Mouse (Mus musculus) cerebral cortex, adult 2 months (tissue): ENCODE data around the gene Hipk1.

ENCODE experiments used
- WGBS: fragments of 180-500 bp; shearing (Covaris S2); methylation state at CpG from one replicate; pipeline ENCODE4 v1.1.7; 2018; 5-methylcytosine and 5-hydroxymethylcytosine counted together

Hipk1 gene

GRCm38 (mm10) chr3:103745001-103745770, 46.2 kb downstream of the Hipk1 start:
- 82% methylated on average over 14 of the region's 14 CpGs for WGBS

DNA sequence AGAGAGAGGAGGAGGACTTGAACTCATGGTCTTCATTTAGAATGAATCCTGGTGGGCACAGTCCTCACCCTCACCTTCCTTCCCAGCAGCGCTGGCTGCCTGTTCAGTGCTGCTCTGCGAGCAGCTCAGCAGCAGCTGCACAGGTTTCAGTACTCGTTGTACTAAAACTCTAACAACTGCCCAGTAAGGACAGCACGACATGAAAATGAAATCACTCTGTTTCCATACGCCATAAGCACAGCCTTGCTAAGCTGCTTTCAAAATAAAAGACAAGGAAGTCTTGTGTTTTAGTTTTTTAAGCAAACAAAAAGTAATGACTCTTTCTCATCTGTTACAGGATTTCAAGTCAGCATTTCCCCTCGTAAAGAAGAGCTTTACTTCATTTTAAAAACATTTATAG, 48.2 kb downstream of the Hipk1 start:
- 69% methylated on average over 6 of the region's 6 CpGs for WGBS

DNA sequence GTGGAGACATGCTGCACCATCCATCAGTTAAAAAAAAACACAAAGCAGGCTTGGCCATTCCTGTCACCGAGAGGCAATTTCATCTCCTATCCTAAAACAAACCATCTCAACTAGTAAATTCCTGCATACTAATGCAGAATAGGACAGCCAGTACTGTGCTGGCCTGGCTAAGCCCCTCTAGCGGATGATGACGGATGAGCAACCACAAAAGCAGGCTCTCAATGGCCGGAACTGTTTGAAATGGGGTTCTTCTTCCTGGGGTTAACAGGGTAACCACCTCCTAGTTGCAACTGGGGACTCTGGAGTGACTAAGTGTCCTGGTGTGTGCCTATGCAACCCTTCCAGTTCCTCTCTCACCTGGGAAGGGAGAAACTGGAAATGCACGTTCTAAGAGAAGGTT, 51.0 kb downstream of the Hipk1 start:
- 72% methylated on average over 5 of the region's 5 CpGs for WGBS

DNA sequence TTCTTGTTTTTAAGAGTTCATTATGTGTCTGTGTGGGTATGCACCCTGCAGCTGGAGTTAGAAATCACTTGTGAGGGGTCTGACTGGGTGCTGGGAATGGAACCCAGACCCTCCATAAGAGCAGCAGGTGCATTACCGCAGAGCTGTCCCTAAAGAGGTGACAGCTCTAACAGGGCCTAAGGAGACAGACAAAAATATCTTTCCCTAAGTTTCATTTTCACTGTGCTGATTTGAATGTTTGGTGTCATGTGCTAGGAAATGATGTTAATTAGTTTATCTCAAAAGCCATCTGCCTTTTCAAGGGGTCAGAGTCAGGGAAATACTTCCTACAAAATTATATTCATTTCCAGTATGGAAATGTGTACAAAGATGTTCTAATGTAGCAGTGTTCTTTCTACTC, 52.0 kb downstream of the Hipk1 start, which contains the start of gene Gm10964:
Gm10964 (plus strand) TSS at position 38 of the 400 bp plus-strand sequence.
- 85% methylated on average over 1 of the region's 1 CpGs for WGBS

DNA sequence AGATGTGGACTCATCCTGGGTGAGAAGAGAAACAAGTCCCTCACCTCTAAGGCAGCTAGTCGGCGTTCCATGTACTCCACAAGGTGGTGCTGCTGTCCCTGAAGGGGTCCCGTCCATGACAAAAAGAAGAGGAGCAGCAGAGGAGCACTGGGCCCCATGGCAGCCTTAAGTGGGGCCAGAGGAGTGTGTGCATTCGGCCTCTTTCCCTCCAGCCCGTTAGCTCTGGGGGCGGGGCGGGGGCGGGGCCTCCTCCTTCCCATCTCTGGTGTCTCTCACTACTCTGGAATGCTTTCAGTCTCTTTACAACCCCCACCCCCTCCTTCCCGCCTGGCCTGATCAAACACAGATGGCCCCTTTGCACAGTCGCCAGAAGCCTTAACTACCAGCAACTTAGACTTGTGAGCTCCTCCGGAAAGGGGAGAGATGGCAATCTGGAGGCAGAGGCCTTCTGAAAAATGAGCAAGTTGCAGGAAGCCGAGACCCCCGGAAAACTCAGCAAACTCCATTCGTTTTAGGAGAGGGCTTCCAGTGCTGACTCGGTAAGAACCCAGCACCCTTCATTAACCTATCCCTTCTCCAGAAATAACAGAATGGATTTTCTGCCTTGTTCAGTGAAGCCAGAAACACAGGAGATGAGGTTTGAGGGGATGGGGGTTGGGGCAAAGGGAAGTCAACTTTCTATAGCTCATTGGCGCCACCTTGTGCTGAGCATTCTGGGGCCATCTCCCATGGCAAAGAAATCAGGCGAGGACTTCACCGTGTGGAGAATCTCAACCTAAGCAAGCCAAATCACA, 53.4 kb downstream of the Hipk1 start, which contains the start of gene Olfml3:
Olfml3 (minus strand) TSS at position 224 of the 794 bp plus-strand sequence.
- 0% methylated on average over 18 of the region's 18 CpGs for WGBS

DNA sequence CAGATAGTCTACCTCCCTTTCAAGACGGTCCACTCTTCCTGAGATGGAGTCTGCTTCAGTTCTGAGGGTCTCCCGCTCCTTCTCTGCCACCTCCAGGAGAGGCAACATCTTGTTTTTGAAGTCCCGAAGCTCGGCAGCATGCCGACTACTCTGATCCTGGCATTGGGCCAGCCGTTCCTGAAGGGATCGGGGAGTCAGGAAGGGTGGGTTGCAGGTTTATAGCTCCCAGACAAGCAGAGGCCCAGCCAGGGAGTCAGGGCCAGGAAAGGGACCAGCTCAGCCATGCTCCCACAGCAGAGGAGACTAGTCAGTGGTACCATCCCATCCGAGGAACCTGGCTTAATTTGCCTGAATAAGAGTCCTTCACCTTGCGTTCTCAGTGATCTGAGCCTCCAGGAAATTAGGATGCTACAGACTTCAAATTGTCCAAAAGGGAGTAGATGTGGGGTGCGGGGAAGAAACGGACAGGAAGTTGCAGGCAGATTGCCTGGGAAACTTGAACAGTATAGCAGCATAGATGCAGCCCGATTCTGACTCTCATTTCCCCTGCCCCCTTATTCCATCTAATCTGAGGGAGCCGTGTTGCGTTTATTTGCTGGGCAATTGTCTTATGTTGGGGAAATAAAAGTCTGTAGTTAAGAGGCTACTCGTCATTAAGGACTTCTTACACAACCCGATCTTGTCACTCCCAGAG, 54.2 kb downstream of the Hipk1 start:
- 47% methylated on average over 16 of the region's 16 CpGs for WGBS

DNA sequence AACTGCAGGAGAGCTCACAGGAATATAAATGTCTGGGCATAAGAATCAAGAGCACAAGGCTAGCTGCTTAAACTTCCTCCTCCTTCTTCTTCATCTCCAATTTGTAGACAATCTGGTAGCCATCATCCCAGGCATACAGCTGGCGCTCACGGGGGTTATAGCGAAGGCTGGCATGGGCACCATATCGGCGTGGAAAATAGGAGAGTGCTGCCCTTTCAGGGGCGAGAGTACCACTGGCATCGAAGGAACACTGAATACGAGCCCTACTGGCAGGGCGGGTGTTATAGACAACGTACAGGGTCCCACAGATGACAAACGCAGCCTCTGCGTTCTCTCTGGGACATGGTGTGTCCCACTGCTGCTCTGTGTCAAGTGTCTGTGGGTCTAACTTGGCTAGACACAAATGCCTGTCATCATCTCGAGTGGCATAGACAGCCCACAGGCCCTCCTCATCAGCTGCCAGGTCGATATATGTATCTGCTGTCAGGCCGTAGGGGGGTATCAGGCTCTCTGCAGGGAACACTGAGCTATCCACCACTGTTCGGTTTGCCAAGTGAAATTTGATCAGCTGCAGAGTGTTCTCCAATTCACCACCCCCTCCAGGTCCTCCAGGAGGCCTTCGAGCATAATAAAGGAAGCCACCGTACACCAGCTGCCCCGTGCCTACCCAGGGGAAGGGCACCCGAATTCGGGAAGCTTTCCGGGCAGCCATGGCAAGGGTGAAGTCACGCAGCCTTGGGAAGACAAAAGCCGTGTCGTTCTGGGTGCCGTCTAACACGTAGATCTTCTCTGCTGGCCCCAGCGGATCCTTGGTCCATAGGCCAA, 55.4 kb downstream of the Hipk1 start:
- 88% methylated on average over 28 of the region's 28 CpGs for WGBS

DNA sequence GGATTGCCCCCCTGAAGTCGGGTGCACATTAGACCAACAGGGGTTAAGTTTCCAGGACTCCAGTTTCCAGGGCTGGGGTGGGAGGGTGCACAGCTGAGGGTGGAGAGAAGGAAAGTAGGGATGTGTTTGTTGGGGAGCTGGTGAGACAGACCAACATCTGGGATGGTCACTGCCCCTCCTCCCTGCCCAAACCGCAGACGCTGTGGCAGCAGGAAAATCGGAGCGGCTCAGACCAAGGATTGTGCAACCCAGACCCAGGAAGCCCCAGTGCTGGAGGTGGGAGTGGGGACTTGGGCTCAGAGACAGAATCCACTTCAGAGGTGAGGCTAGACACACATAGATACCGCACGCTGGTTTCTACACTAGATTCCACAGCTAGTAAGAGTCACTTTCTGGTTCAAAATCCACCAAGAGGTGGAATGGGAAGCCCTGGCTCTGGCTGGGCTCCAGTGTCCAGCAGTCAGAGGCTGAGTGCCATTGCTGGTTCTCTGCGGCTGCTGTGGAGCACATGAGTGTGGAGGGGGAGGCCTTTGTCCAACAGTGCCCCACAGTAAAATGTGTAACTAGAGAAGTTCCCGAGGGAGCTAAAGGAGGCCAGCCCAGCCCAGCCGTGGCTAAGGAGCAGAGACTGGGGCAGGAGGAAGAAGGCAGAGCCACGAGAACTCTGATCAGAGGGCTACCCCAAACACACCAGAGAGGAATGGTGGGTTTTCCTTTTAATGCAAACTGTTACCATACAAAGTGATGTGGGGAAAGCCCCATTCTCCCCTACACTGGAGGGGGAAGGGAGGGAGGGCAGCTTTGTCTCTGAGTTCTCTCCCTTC, 56.5 kb downstream of the Hipk1 start:
- WGBS, result 48% methylated on average over 11 of the region's 11 CpGs

DNA sequence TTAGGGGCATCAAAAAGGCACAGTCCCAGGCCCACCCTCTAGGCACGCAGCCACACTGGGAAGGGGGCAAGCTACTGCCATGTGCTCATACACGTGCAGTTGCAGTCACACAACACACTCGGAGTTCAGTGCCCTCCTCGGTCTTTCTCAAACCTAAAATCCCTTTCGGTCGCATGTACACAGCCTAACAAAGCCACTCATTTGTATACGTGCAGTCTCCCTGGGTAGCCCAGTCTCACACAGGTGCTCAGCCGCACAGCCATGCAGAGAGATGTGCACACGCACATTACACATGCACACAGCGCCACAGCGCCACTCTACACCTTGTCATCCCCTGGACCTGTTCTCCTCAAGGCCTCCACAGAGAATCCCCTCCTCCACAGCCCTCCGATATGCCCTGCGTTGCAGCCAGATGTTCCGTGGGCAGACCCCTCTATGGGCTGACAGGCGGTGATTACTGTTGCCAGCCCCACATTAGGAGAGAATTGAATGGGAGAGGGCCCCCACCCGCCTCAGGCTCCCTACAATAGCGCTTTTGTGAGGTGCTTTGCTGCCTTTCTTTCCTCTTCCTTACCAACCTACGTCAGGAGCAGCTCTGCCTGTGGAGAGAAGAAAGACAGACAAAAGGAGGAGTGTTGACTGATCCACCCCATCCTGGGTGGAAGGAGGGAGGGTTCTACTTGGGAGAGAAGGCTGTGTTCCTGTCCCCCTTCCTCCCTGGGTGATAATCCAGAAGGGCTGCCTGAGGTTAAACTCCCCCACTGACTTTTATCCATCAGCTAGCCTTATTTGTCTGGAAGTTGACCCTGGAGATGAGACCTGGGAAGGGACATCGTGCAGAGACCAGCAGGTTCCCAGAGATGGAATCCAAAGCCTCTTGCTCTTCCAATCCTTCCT, 57.3 kb downstream of the Hipk1 start:
- 22% methylated on average over 19 of the region's 19 CpGs for WGBS

DNA sequence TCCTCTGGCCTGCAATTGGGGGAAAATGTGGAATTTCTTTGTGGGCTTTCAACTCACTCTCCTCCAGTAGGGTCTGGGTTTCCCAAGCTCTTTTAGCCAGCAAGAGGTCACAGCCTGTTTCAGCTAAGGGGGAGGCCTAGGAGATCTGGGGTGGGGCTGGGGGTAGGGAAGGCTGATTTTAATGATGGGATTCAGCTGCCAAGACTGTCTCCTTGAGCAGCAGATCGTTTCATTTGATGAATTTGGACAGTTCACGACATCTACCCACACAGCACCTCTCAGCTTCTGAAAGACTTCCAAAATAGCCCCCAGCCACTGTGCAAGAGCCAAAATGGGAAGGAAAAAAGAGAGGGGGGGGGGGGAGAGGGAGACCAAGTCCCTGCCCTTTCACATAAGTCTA, 58.2 kb downstream of the Hipk1 start:
- 40% methylated on average over 2 of the region's 2 CpGs for WGBS

DNA sequence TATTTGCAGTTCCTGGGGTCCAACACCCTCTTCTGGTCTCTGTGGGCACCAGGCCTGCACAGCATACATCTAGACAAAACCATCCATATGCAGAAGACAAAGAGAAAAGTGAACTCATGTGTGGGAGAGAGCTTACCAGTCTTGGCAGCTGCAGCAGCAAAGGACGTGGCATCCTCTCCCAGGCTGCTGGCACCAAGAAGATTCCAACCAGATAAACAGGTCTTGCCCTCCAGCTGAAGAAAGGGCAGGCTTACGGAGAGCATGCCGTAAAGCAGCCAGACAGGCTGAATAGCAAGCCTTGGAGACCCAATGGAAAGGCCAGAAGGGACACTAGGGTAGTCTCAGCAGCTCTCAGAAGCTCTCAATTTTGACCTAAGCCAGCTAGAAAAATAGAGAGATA, 59.2 kb downstream of the Hipk1 start:
- 85% methylated on average over 3 of the region's 3 CpGs for WGBS

DNA sequence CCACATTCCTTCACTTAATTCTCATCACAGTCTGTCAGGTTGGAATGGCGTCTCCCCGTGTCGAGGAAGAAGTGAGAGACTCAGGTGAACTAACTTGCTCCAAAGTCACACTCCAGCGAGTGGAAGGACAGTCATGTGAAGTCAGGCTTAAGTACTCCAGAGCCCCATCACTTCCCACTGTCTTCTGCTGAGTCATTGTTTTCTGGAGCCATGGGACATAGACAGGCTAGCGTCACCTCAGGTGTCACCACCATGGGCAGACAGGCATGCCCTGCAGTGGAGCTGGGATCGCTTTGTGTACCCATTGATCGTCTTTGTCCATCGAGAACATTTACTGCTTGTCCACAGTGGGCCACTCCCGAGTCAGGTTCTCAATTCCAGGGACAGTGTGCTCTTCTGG, 61.5 kb downstream of the Hipk1 start:
- 97% methylated on average over 9 of the region's 9 CpGs for WGBS

- WGBS, result 68% methylated on average over 2 of the region's 2 CpGs
These were observed 63.5 kb downstream of the Hipk1 start for GRCm38 (mm10) chr3:103727813-103728326.

DNA sequence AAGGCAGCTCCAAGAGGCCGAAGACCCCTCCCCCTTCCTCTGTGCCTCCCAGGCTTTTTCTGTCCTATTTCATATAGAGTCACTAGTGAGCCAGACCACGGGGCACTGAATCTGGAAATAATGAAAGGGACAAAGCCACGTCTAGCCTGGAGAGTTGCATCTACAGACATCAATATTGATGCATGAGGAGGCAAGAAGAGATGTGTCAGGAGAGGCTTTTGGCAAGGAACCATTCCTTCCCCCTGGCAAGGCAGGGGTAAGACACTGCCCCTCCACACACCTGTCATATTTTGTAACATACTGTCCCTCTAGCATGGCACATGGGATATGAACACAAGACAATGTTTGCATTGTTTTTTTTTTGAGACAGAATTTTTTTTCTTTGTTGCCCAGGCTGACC, 64.7 kb downstream of the Hipk1 start:
- 74% methylated on average over 3 of the region's 3 CpGs for WGBS

DNA sequence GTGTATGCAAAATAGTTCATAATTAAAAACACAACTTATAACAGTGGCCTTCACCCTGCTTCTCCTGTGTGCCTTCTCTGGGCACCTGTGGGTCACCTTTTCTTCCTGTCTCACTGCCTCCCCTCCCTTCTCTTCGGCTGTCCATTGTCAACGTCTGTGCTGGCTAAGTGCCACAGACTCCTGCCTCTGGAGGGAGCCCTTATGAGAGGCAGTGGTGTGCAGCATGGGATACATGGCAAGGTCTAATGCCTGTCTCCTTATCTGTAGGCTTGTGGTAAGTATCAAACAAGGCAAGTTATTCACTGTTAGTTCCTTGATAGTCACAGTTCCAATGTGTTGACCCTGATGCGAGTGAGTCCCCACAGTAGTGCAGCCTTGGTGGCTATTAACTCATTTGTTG, 67.2 kb downstream of the Hipk1 start:
- WGBS, result 50% methylated on average over 3 of the region's 3 CpGs

DNA sequence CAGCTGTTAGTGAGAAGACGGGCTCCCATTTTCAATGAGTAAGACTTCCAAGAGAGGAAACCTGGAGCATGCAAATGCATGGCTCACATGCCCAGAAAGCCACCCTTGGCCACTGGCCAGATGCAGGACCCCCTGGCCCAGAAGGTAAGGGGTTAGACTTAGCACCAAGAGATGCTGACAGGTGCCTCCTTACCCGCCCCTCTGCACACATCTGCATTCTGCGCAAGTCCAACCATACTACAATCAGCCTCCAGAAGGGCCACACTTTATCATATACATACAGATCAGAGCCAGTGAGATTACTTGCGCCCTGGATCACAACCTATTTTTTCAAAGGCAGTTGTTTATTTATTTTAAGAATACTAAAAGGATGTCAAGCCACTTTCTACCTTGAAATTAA, 72.6 kb downstream of the Hipk1 start:
- 86% methylated on average over 4 of the region's 4 CpGs for WGBS

DNA sequence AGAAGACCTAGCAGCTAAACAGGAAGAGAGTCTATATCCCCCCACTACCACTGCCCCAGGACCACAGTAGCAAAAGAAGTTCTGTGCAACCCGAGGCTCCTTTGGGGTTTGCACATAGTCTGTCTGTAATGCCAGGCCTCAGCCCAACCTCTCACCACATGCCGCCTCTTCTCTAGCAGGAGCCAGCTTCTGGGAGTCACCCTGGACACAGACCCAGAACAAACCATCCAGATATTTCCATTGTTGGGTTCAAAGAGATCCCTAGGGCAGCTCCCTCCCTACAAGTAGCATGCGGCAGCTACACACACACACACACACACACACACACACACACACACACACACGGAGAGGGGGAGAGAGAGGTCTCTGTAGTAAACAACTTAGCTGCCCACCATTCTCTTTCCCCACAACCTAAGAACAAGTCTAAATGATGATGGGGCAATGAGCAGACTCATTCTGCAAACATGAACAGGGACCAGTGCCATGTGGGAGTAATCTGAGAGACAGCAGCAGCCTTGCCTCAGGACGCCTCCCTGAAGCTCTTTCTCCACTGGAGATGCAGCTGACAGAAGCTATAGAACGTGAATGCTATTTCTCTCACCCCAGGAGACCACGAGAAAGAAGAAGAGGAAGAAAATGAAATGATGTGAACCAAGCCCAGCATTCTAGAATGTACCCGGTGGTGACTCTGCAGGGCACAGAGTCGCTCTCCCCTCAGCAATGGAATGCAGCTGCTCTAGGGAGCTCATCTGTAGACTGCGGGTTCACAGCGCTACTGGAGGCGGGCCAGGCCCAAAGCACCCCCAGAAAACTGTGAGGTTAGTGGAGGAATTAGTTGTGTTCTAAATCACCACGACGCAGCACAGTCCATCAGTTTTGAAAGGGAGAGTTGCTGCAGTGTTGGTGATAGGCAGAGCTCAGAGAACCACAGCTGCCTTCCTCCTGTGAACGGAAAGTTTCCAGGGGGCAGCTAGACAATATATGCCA, 74.3 kb downstream of the Hipk1 start:
- 55% methylated on average over 15 of the region's 15 CpGs for WGBS
